Mouse (Mus musculus): ENCODE measurements around the gene Tbcel. TPM values are rescaled to one million over a fixed set of nuclear protein-coding genes. Genes with fewer than 3 reads are reported as not detected.

The Tbcel gene
- total and polyA plus RNA-seq, 3 experiments = 14.8 to 53.5 (median 44.3) TPM

- DNase-seq = no peak
Observed at GRCm38 (mm10) chr9:42387038-42387437, 120.6 kb downstream of the Tbcel start.

- DNase-seq = peak; percentile 16
Observed at GRCm38 (mm10) chr9:42385656-42386055, 122.0 kb downstream of the Tbcel start.

DNA sequence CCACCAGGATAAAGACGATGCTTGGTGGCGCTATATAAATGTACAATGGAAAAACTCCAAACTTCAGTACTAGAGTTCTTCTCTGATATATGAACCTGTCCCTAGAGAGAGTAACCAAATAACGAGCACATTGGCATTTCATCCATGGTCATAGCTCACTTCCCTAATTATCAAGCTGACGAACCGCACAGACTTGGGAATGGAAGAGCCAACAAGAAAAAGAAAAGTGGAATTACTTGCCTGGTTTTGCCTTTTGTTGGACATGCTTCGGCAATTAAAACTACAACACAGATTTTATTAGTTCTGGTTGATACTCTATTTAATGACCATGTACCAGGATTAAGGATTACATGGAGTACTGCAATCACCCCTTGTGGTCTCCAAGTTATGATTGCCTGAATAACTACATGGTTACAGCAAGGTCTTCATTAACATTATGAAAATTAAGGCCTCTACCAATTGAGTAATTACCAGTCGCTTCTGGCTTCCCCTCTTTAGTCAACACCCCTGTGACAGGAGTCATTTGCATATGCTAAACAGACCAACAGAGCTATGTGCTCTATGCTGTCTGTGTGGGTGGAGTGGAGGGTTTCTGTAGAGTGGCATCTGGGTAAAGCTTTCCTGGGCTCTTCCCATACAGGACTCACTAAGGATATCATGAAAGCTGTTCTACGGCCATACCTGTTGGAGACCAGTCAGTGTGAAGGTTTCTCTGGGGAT lies 124.8 kb downstream of the Tbcel start:
- no peak for DNase-seq

- DNase-seq = no peak
Observed at GRCm38 (mm10) chr9:42382063-42382462, 125.5 kb downstream of the Tbcel start.

- DNase-seq = peak; percentile 7
Observed at GRCm38 (mm10) chr9:42378071-42378470, 129.5 kb downstream of the Tbcel start.

GRCm38 (mm10) chr9:42377656-42378055 lies 130.0 kb downstream of the Tbcel start:
- DNase-seq = no peak

DNA sequence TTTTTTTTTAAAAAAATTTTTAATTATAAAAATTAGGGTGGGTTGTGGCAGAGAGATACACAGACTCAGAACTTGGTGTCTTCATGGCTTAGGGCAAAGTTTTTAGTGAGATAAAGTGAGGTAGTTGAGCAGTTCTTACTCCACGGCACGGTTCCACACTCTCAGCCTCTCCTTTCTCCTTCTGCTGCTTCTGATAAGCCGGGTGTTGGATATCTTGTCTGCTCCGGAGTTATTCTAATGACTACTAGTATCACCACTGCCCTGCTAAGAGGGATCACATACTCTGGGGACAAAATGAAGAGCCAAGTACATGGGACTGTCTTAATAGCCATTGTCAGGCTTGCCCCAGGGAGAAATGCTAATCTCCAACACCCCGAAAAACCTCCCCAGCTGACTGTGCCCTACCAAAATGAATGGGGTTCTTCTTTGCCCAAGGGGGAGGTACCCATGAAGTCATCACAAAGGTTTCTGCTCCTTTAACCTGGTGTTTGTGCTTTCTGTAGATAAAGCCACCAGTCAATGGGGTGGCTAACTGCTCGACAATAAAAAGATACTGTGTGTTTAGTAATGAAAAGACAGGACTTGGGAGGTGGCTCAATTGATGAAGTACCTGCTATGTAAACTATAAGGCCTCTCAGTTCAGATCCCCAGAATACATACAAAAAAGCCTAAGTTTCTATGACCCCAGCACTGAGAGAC lies 135.8 kb downstream of the Tbcel start:
- DNase-seq = no peak

Small RNA genes within 50 kb of the gene (microRNA-seq; reads per million reads assigned to microRNA genes)
- gene Gm44311 = 0 reads per million in 2 experiments

Other genes starting within 250 kb of the Tbcel start
- gene Sc5d, start 243.6 kb downstream of the Tbcel start, total RNA-seq (2021) = 100 to 1,000 TPM in 1 of 2 experiments, 10 to 100 TPM in 1; 55.2 to 220 TPM
- 26.2 and 55.2 TPM in 2 replicates for gene Sc5d, start 243.6 kb downstream of the Tbcel start, polyA plus RNA-seq (2012; rRNA removed)
- gene Tecta, start 107.9 kb downstream of the Tbcel start, total RNA-seq (2021) = under 1 TPM; 0.43 to 0.86 TPM
- 0.02 and 0.11 TPM in 2 replicates for gene Tecta, start 107.9 kb downstream of the Tbcel start, polyA plus RNA-seq (2012; rRNA removed)